Mouse (Mus musculus) MEL (cell line): ENCODE measurements around the gene Gm45808. TPM values are rescaled to one million over a fixed set of nuclear protein-coding genes. Genes with fewer than 3 reads are reported as not detected.
"Not testable (repeated sequence)": the region's sequence is repeated elsewhere in the genome, so short reads cannot be mapped to it uniquely, and the experiment has no call there.

Experiments
- DNase-seq: peaks from one replicate; pipeline ENCODE4 v3.0.0; 2011; ENCODE audit warnings: low read depth, low spot score
- H3K27ac ChIP-seq: 2 replicates; pipeline ENCODE4 v1.5.1; 2012; ENCODE audit warnings: low read depth, mild to moderate bottlenecking, control low read depth, low read length, moderate library complexity; ENCODE audit not compliant: control insufficient read depth
- H3K27me3 ChIP-seq, 2 experiments: fragments of 150-350 bp in 1 of 2; sonication (generic) in 1 of 2; 2 replicates each; pipeline ENCODE4 v1.6.1; 2012; ENCODE audit warnings: low read length in 2 of 2, mild to moderate bottlenecking in 2 of 2, improper control_type of control experiment in 1 of 2, moderate library complexity in 1 of 2; ENCODE audit not compliant: insufficient read depth in 2 of 2, control insufficient read depth in 1 of 2
- H3K36me3 ChIP-seq, 2 experiments: 2 replicates each; pipeline ENCODE4 v1.6.1; 2012 to 2014; ENCODE audit warnings: low read length in 2 of 2, improper control_type of control experiment in 1 of 2, inconsistent platforms in 1 of 2, mild to moderate bottlenecking in 1 of 2; ENCODE audit not compliant: insufficient read depth in 2 of 2, control insufficient read depth in 1 of 2
- H3K4me1 ChIP-seq, 2 experiments: fragments of 150-350 bp in 1 of 2; sonication (generic) in 1 of 2; 2 replicates each; pipeline ENCODE4 v1.6.1; 2012; ENCODE audit warnings: low read length in 2 of 2, improper control_type of control experiment in 1 of 2, mild to moderate bottlenecking in 1 of 2; ENCODE audit not compliant: insufficient read depth in 2 of 2, control insufficient read depth in 1 of 2
- H3K4me3 ChIP-seq, 2 experiments: fragments of 150-350 bp in 1 of 2; sonication (generic) in 1 of 2; 2 replicates each; pipeline ENCODE4 v1.5.1; 2012; ENCODE audit warnings: low read depth in 2 of 2, low read length in 2 of 2, mild to moderate bottlenecking in 2 of 2, moderate library complexity in 2 of 2, control low read depth in 1 of 2, improper control_type of control experiment in 1 of 2; ENCODE audit not compliant: control insufficient read depth in 1 of 2, insufficient read depth in 1 of 2
- H3K79me2 ChIP-seq: 2 replicates; pipeline ENCODE4 v1.6.1; 2012; ENCODE audit warnings: mild to moderate bottlenecking, low read length, moderate library complexity; ENCODE audit not compliant: control insufficient read depth, poor library complexity, insufficient read depth
- H3K9ac ChIP-seq: 2 replicates; pipeline ENCODE4 v1.6.1; 2012; ENCODE audit warnings: low read depth, mild to moderate bottlenecking, control low read depth, low read length, moderate library complexity; ENCODE audit not compliant: control insufficient read depth, poor library complexity, severe bottlenecking
- H3K9me3 ChIP-seq: fragments of 150-350 bp; sonication (generic); replicated peaks from 2 replicates; pipeline ENCODE4 v1.6.1; 2012; ENCODE audit warnings: mild to moderate bottlenecking, low read length, improper control_type of control experiment, moderate library complexity; ENCODE audit not compliant: insufficient read depth
- CHD1 ChIP-seq: IDR thresholded peaks from 2 replicates; pipeline ENCODE4 v1.6.1; 2012; ENCODE audit warnings: low read depth, mild to moderate bottlenecking, inconsistent platforms, low read length, improper control_type of control experiment
- CHD2 ChIP-seq: IDR thresholded peaks from 2 replicates; pipeline ENCODE4 v1.6.1; 2011; ENCODE audit warnings: low read length, improper control_type of control experiment
- CTCF ChIP-seq, 3 experiments: IDR thresholded peaks in 2 of 3; conservative IDR thresholded peaks in 1 of 3; 2 replicates each; pipeline ENCODE4 v1.5.1; 2011 to 2012; ENCODE audit warnings: low read length in 3 of 3, low read depth in 2 of 3, mild to moderate bottlenecking in 2 of 3, improper control_type of control experiment in 1 of 3, inconsistent platforms in 1 of 3, mixed read lengths in 1 of 3, moderate library complexity in 1 of 3; ENCODE audit not compliant: control insufficient read depth in 1 of 3, insufficient read depth in 1 of 3, poor library complexity in 1 of 3, severe bottlenecking in 1 of 3
- E2F4 ChIP-seq: IDR thresholded peaks from 2 replicates; pipeline ENCODE4 v1.6.1; 2011; ENCODE audit warnings: low read depth, low read length, improper control_type of control experiment, borderline replicate concordance
- ELF1 ChIP-seq: IDR thresholded peaks from 2 replicates; pipeline ENCODE4 v1.6.1; 2014; ENCODE audit warnings: low read depth, mild to moderate bottlenecking, inconsistent platforms, low read length, improper control_type of control experiment, moderate library complexity
- EP300 ChIP-seq, 2 experiments: IDR thresholded peaks; 2 replicates each; pipeline ENCODE4 v1.6.1; 2011; ENCODE audit warnings: improper control_type of control experiment in 2 of 2, low read length in 2 of 2, low read depth in 1 of 2, mild to moderate bottlenecking in 1 of 2
- HCFC1 ChIP-seq: IDR thresholded peaks from 2 replicates; pipeline ENCODE4 v1.6.1; 2012; ENCODE audit warnings: low read depth, mild to moderate bottlenecking, inconsistent platforms, low read length, improper control_type of control experiment, moderate library complexity
- JUND ChIP-seq: IDR thresholded peaks from 2 replicates; pipeline ENCODE4 v1.6.1; 2011; ENCODE audit warnings: low read depth, mild to moderate bottlenecking, improper control_type of control experiment, low read length
- KAT2A ChIP-seq: conservative IDR thresholded peaks from 2 replicates; pipeline ENCODE4 v1.6.1; 2012; ENCODE audit warnings: low read depth, low read length, improper control_type of control experiment, inconsistent platforms
- MAFK ChIP-seq: IDR thresholded peaks from 2 replicates; pipeline ENCODE4 v1.6.1; 2011; ENCODE audit warnings: low read depth, mild to moderate bottlenecking, low read length, improper control_type of control experiment, borderline replicate concordance
- MAX ChIP-seq: IDR thresholded peaks from 2 replicates; pipeline ENCODE4 v1.6.1; 2011; ENCODE audit warnings: low read length, improper control_type of control experiment
- MAZ ChIP-seq: IDR thresholded peaks from 2 replicates; pipeline ENCODE4 v1.6.1; 2012; ENCODE audit warnings: low read depth, mild to moderate bottlenecking, inconsistent platforms, low read length, improper control_type of control experiment
- MYC ChIP-seq: IDR thresholded peaks from 2 replicates; pipeline ENCODE4 v1.6.1; 2011; ENCODE audit warnings: low read depth, mild to moderate bottlenecking, low read length, improper control_type of control experiment, moderate library complexity
- NELFE ChIP-seq: IDR thresholded peaks from 2 replicates; pipeline ENCODE4 v1.6.1; 2011; ENCODE audit warnings: low read depth, low read length, improper control_type of control experiment
- NRF1 ChIP-seq: IDR thresholded peaks from 2 replicates; pipeline ENCODE4 v1.6.1; 2014; ENCODE audit warnings: low read depth, mild to moderate bottlenecking, inconsistent platforms, low read length, improper control_type of control experiment, moderate library complexity; ENCODE audit not compliant: poor library complexity, insufficient read depth, severe bottlenecking
- POLR2A ChIP-seq, 2 experiments: IDR thresholded peaks; 2 replicates each; pipeline ENCODE4 v1.6.1; 2011 to 2012; ENCODE audit warnings: low read length in 2 of 2, mild to moderate bottlenecking in 2 of 2, control low read depth in 1 of 2, improper control_type of control experiment in 1 of 2, low read depth in 1 of 2, moderate library complexity in 1 of 2; ENCODE audit not compliant: control insufficient read depth in 1 of 2, insufficient read depth in 1 of 2, poor library complexity in 1 of 2
- POLR2AphosphoS2 ChIP-seq: IDR thresholded peaks from 2 replicates; pipeline ENCODE4 v1.6.1; 2011; ENCODE audit warnings: low read length, improper control_type of control experiment
- RAD21 ChIP-seq: IDR thresholded peaks from 2 replicates; pipeline ENCODE4 v1.6.1; 2011; ENCODE audit warnings: mild to moderate bottlenecking, low read depth, low read length, improper control_type of control experiment
- RCOR1 ChIP-seq: IDR thresholded peaks from 2 replicates; pipeline ENCODE4 v1.6.1; 2012; ENCODE audit warnings: low read depth, mild to moderate bottlenecking, inconsistent platforms, low read length, improper control_type of control experiment
- SMC3 ChIP-seq: IDR thresholded peaks from 2 replicates; pipeline ENCODE4 v1.6.1; 2011; ENCODE audit warnings: low read depth, low read length, improper control_type of control experiment
- TAL1 ChIP-seq: IDR thresholded peaks from 2 replicates; pipeline ENCODE4 v1.6.1; 2012; ENCODE audit warnings: mild to moderate bottlenecking, inconsistent platforms, low read length, moderate library complexity, mixed read lengths
- TBP ChIP-seq: IDR thresholded peaks from 2 replicates; pipeline ENCODE4 v1.8.0; 2011; ENCODE audit warnings: low read depth, low read length, improper control_type of control experiment
- TCF12 ChIP-seq: IDR thresholded peaks from 2 replicates; pipeline ENCODE4 v1.6.1; 2014; ENCODE audit warnings: low read depth, mild to moderate bottlenecking, inconsistent platforms, low read length, improper control_type of control experiment, moderate library complexity
- USF2 ChIP-seq, 2 experiments: IDR thresholded peaks; 2 replicates each; pipeline ENCODE4 v1.6.1; 2011 to 2012; ENCODE audit warnings: improper control_type of control experiment in 2 of 2, low read length in 2 of 2, borderline replicate concordance in 1 of 2, inconsistent platforms in 1 of 2, low read depth in 1 of 2, mild to moderate bottlenecking in 1 of 2; ENCODE audit not compliant: insufficient read depth in 1 of 2
- ZKSCAN1 ChIP-seq: IDR thresholded peaks from 2 replicates; pipeline ENCODE4 v1.6.1; 2012; ENCODE audit warnings: low read depth, mild to moderate bottlenecking, inconsistent platforms, low read length, improper control_type of control experiment, moderate library complexity
- ZNF384 ChIP-seq: IDR thresholded peaks from 2 replicates; pipeline ENCODE4 v1.6.1; 2012; ENCODE audit warnings: low read depth, mild to moderate bottlenecking, inconsistent platforms, low read length, improper control_type of control experiment
- polyA plus RNA-seq, 2 experiments: library from polyadenylated mRNA; stranded (reverse) in 1 of 2; unstranded in 1 of 2; fragments of >175 nt in 1 of 2; fragments of >200 nt in 1 of 2; gene quantifications; 2 replicates each; pipeline versions ENCODE4 v1.2.1 to v1.2.4; 2012; ENCODE audit warnings: low replicate concordance in 2 of 2, low read depth in 1 of 2; ENCODE audit not compliant: insufficient read length in 2 of 2, insufficient read depth in 1 of 2, missing spikeins in 1 of 2
- total RNA-seq: library from RNA; depleted of rRNA; stranded (reverse); fragments of 300-350 nt; gene quantifications from 2 replicates; pipeline ENCODE4 v1.2.3, GENCODE M21; 2012

Gm45808 gene
- total and polyA plus RNA-seq, 3 experiments = not detected

- H3K79me2 ChIP-seq, H3K4me3 ChIP-seq, DNase-seq, H3K27me3 ChIP-seq, H3K9me3 ChIP-seq, H3K9ac ChIP-seq, H3K27ac ChIP-seq: not testable (repeated sequence)
- H3K4me1 ChIP-seq = peaks cover 6 to 18% of the 10 kb centered on the region in 2 experiments; a peak in 3 of 4 replicates
- peaks cover 0 to 16% of the 10 kb centered on the region in 2 experiments; a peak in 2 of 4 replicates for H3K36me3 ChIP-seq
- TF ChIP-seq HCFC1 = 0 out of 2 replicates have a peak, but pooled peaks have one; percentile 11
- TF ChIP-seq TBP = peak; percentile 95
- peak; percentile 23; the same call in 1 of the 2 replicates for TF ChIP-seq ZNF384
Observed at GRCm38 (mm10) chr7:45480310-45480709, 6.3 kb downstream of the Gm45808 start.

- no peak overlapping the region for H3K27ac ChIP-seq
- no peaks in the 10 kb centered on the region for H3K9me3 ChIP-seq
- H3K27me3 ChIP-seq = no peaks in the 10 kb centered on the region
- no peak overlapping the region for H3K4me3 ChIP-seq
- H3K9ac ChIP-seq = no peak overlapping the region
- peaks cover 6 to 24% of the 10 kb centered on the region in 2 experiments; a peak in 3 of 4 replicates for H3K4me1 ChIP-seq
- DNase-seq = no peak
- H3K79me2 ChIP-seq = peaks cover 3% of the 10 kb centered on the region; the same call in 1 of the 2 replicates
- peaks cover 0 to 20% of the 10 kb centered on the region in 2 experiments; a peak in 2 of 4 replicates for H3K36me3 ChIP-seq
- TF ChIP-seq MYC = no peak
- TF ChIP-seq RCOR1 = no peak
- no peak for TF ChIP-seq MAFK
- TF ChIP-seq NELFE = no peak
- TF ChIP-seq MAX = no peak
- TF ChIP-seq, all 39 proteins: peak for 0
Observed at GRCm38 (mm10) chr7:45478774-45479173, 7.8 kb downstream of the Gm45808 start.

- Histone ChIP-seq H3K9me3 (no peaks in the 10 kb centered on the region), H3K4me1 (peaks cover 5 to 18% of the 10 kb centered on the region in 2 experiments; a peak in 3 of 4 replicates), H3K27me3 (no peaks in the 10 kb centered on the region), H3K9ac (peak overlapping the region; percentile 32; the same call in 1 of the 2 replicates), H3K79me2 (peaks cover 3% of the 10 kb centered on the region; the same call in 1 of the 2 replicates), H3K4me3 (peak overlapping the region in 1 of 2 experiments; percentile 14; a peak in 2 of 4 replicates), H3K27ac (no peak overlapping the region), H3K36me3 (peaks cover 0 to 14% of the 10 kb centered on the region in 2 experiments; a peak in 2 of 4 replicates)
- peak; percentile 84 for DNase-seq
- TF ChIP-seq NELFE (no peak), E2F4 (no peak), KAT2A (no peak), ZNF384 (no peak), POLR2AphosphoS2 (no peak), RAD21 (peak; percentile 58), MAZ (no peak), TBP (0 out of 2 replicates have a peak, but pooled peaks have one; percentile 36), USF2 (IDR thresholded peaks at IDR 0.05; ENCODE audit: borderline replicate concordance in 1 of 2, insufficient read depth in 1 of 2, low read depth in 1 of 2, low read length in 2 of 2) (no peak), TAL1 (no peak), TCF12 (no peak), RCOR1 (no peak), SMC3 (peak; percentile 88), CTCF (IDR thresholded peaks at IDR 0.05 in 2 of 3, conservative IDR thresholded peaks at IDR 0.05 in 1 of 3; ENCODE audit: control insufficient read depth in 1 of 3, insufficient read depth in 1 of 3, low read depth in 2 of 3, low read length in 3 of 3, poor library complexity in 1 of 3, severe bottlenecking in 1 of 3) (peak; percentile 65 to 85 (median 74)), POLR2A (IDR thresholded peaks at IDR 0.05; ENCODE audit: control insufficient read depth in 1 of 2, insufficient read depth in 1 of 2, low read depth in 1 of 2, low read length in 2 of 2, poor library complexity in 1 of 2) (no peak), CHD2 (no peak), MAFK (no peak), ZKSCAN1 (no peak), CHD1 (no peak), NRF1 (no peak), JUND (no peak), ELF1 (no peak), EP300 (IDR thresholded peaks at IDR 0.05; ENCODE audit: low read depth in 1 of 2, low read length in 2 of 2) (no peak)
Observed at GRCm38 (mm10) chr7:45477003-45477402, 9.6 kb downstream of the Gm45808 start.
